Mouse (Mus musculus): ENCODE results near the gene Rilp.

Gene Rilp

DNA sequence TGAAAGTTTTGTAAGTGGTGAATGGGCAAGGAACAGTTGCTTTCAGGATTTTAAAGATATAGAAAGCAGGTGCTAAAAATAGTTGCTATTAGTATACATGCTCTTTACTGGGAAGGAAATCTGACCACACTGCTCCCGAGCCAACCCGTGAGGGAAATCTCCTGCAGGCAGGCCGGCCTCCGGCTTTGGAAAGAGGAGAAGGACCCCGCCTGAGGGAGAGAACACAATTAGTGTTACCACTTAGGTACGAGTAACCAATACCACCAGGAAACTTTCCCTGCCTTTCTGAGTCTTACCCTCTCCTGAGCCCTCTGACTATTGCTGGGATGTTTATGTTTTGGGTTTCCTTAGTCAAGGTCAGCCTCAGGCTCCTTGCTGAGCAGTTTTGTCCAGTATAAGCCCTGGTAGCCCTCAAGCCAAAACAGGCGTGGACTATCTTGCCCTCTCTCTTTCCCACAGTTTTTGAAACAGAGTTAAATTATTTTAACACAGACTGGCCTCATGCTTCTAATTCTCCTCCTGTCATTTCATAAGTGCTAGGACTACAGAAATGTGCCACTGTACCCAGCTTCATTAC, 43.1 kb downstream of the Rilp start:
- CTCF ChIA-PET: no interaction called here

DNA sequence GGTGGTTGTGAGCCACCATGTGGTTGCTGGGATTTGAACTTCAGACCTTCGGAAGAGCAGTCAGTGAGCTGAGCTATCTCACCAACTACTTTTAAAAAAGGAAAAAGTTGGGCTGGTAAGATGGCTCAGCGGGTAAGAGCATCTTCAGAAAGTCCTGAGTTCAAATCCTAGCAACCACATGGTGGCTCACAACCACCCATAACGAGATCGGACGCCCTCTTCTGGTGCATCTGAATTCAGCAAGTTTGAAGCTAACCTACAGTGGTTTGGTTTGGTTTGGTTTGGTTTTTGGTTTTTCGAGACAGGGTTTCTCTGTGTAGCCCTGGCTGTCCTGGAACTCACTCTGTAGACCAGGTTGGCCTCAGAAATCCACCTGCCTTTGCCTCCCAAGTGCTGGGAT, 46.1 kb downstream of the Rilp start:
- CTCF ChIA-PET: interaction anchor here (0.5 kb wide), 1 partner anchor 67 kb away, joined by 4 read pairs; no protein-coding TSS in a partner anchor

DNA sequence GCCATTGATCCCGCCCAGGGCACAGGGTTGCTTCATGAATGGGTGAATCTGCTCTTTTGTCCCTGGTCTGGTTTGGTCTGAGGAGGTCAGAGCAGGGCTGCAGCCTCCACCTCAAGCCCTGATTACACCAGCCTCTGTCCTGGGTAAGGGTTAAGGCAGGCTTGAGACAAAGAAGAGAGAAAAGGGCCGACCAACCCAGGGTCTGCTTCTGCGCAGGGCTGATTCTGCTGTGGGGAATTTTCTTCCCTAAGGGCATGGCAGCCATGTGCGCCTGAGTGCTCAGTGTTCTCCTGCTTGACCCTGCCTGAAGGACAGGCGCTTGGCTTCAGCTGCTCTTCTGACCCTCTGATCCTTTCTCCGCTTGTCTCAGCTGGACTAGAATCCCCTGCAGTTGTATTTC, 47.2 kb downstream of the Rilp start:
- CTCF ChIA-PET: no interaction called here

DNA sequence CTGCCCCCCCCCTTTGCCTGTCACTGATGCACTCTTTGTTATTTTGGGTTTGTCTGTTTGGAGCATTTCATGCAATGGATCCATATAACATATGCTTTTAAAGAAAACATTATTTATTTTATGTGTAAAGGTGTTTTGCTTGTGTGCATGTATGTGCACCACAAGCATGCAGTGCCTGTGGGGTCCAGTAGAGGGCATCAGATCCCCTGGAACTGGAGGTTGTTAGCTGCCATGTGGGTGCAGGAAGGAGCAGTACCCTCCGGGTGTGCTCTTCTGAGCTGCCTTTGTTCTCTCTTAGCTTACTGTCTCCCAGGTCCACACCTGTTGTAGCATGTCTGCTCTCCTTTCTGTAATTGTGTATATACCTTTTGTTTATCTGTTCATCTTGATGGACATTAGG, 48.2 kb downstream of the Rilp start:
- CTCF ChIA-PET: interaction anchor here (0.6 kb wide), 1 partner anchor 19 kb away, joined by 3 read pairs; no protein-coding TSS in a partner anchor

DNA sequence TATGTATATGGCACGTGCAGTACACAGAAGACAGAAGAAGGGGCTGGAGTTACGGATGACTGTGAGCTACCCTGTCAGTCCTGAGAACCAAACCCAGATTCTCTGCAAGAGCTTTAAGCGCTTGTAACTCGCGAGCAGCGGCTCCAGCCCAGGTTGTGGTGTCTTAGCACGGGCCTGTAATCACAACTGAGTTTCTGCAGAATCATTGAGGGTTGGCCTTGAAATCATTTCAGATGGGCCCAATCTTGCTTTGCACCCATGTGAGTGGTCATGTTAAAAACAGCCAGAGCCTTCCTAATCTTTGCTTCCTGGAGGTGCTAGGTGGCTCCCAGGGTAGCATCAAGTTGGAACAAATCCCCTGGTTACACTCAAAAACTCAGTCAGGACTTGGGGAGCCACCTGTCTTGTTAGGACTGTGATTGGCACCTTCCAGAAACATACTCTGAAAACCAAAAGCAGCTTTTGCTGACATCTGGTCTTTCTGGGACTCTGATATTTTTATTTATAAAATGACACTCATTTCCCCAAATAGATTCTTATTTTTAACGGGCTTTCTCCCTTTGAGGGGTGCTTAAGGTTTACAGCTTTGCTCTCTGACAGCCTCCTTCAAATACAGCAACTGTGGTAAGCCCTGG, 50.1 kb downstream of the Rilp start:
- CTCF ChIA-PET: interaction anchor here (1.0 to 1.4 kb wide), 2 partner anchors 12 to 25 kb away, joined by 4 to 16 read pairs; no protein-coding TSS in a partner anchor

DNA sequence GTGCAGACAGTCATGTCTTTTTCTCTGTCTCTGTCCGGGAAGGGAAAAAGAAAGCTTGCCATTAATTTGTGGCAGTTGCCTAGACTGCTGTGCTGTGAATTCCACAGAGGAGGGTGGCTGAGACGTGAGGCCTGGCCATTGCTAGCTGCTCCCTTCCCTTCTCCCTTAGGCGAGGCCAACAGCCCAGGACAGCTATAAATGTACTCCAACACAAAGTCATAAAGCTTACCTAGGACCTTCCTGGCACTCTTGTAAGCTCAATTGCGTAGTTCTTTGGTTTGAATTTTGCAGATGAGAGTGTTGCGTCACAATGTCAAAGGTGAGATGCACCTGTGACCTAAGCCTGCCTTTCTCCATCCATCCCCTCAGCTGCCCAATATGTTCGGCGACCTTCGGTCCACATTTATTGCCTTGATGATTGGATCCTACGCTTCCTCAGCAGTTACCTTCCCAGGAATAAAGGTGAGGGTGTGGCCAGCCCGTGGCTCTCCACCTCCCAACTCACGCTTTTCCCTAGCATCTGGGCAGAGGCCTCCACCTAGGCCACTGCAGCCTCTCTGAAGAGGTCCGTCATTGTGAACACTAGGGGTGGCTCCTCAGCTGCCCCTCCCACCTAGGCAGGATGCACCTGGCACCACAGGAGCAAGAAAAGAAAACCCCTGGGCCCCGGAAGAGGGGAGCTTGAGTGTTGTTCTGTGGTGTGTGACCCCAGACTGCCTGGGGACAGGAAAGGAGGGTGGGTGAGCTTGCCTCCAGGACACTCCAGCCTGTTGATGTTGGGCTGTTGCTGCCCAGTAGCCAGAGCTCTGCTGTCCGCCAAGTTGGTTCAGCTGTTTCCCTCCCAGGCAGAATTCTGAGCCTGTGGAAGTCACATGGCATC, 50.9 kb downstream of the Rilp start:
- CTCF ChIA-PET: interaction anchor here (1.0 kb wide), 1 partner anchor 11 kb away, joined by 16 read pairs; no protein-coding TSS in a partner anchor

DNA sequence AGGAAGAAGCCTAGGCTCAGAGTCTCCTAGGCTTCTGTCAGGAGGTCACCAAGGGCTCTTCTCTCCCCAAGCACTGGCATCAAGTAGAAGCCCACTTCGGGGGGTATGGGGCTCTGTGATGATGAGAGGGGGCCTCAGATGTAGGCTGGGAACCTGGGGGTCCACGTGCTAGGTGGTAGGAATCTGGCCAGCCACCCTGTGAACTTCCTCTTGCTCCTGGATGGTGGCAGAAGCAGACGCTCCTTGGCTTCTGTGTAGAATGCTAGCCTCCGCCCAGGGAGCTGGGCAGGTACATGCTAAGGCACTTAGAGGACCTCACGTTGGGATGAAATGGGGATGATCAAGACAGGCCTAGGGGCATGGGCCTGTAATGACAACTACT, 51.5 kb downstream of the Rilp start:
- CTCF ChIA-PET: interaction anchor here (0.7 to 1.0 kb wide), 2 partner anchors 11 to 220 kb away, joined by 3 to 16 read pairs; no protein-coding TSS in a partner anchor
